Mouse (Mus musculus): Measurements from ENCODE around the gene Vstm2l.

Vstm2l gene

GRCm38 (mm10) chr2:157914105-157914764 is at the start of gene Vstm2l:
Gene Vstm2l, plus strand, starts transcription at chr2:157914653.
- DNase-seq (ENCODE audit: low spot score), result peak; percentile 58

DNA sequence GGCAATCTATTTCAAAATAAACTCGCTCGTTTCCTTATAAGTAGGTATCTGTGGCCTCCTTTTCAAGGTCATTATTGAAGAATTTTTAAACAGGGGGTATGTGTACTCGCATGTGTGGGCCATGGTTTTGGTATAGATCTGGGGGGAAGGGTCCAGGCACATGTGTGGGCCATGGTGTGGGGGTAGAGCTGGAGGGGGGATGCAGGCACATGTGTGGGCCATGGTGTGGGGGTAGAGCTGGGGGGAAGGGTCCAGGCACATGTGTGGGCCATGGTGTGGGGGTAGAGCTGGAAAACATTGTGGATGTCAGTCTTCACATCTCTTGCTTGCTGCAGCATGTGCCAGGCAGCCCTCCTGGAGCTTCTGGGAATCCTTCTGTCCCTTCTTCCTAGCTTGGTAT is 47.3 kb upstream of the Vstm2l start:
- no peak for DNase-seq (ENCODE audit: low spot score)

DNA sequence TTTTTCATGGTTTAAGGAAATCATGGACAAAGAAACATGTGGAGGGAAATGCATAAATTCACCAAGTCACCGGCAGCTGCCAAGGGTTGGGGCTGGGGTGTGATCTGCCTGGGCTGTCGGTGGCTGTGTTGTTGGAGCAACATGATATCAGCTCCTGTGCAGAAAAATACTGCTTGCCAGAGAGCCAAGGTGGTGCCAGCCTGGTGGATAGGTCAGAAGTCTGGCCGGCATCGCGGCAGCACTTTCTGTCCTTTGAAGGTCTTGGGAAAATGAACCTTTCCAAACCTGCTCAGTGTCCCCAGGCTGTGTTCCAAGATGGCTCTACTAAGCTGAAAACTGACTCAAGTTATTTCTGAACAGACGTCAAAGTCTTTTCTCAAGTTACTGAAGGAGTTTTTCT is 44.2 kb upstream of the Vstm2l start:
- no peak for DNase-seq (ENCODE audit: low spot score)

- peak; percentile 55 for DNase-seq (ENCODE audit: low spot score)
Measured at GRCm38 (mm10) chr2:157873223-157873622, 41.2 kb upstream of the Vstm2l start.

DNA sequence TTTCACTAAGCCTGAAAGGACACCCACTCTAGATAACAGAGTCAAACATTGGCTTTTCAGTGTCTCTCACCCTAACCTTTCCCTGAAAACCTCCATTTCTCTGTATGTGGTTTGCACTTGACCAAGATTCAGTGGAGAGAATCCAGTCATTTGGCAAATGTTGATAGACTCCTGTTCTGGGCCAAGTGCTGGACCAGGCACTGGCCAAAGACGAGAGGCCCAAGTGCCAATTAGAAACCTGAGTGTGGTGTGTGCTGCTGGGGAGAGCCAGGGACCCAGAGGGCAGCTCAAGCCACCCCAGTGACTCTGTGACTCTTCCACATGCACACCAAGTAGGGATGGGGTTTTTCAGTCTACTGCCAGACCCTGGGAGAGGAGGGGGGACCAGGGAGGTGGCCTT is 40.8 kb upstream of the Vstm2l start:
- DNase-seq (ENCODE audit: low spot score), result no peak

DNA sequence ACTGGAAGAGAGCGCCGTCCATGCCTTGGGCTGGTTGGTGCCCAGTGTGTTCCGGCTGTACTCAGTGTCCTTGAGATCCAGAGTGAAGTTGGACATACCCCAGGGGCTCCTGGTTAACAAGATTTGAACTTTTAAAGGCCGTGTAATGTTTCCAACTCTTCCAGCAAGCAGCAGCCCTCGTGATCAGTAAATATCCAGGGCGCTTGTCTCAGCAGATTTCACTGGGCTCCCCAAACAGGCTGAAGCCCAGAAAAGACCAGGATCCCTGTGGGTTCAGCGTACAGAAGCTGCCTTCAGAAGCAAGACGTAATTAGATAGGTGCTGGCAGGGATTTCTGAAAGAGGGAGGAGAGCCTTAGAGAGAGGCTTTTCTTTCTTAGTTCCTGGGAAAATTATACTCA is 39.3 kb upstream of the Vstm2l start:
- no peak for DNase-seq (ENCODE audit: low spot score)

DNA sequence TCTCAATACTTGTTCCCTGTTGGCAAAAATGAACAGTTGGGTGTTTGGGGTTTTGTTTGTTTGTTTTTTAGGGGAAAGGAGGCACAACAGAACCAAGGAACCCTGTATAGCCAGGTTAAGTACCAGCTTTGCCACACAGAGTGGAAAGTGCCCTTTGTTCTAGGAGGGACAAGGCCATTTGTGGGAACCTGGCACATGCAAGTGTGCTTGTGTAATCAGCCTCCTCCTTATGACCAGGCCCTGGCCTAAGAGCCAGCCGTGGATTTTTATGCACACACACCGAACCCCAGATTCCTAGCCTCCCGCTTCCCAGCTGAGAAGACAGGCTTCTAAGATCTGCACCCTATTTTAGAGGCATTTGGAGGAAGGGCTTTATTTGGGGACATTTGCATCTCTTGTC is 37.1 kb upstream of the Vstm2l start:
- no peak for DNase-seq (ENCODE audit: low spot score)

GRCm38 (mm10) chr2:157877967-157878366 is 36.5 kb upstream of the Vstm2l start:
- DNase-seq (ENCODE audit: low spot score), result no peak

DNA sequence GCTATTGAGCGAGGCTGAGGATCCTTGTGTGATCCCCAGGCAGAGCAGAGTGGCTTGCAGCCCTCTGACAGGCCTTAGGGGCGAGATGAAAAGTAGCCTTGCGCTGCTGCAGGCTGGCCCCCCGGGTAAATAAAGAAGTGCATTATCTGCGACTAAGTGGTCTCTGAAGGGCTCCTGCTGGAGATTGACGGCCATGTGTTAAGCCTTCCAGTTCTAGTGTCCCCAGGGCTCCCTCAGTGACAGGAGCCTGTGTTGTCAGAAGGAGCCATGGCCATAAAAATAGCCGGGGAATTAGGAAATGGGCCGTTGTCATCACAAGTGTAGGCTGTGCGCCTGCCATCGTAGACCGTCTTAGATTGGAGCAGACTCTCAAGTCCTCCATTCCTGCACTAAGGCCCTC is 32.5 kb upstream of the Vstm2l start:
- no peak for DNase-seq (ENCODE audit: low spot score)

- peak; percentile 57 for DNase-seq (ENCODE audit: low spot score)
Measured at GRCm38 (mm10) chr2:157887275-157888025, 27.0 kb upstream of the Vstm2l start.

GRCm38 (mm10) chr2:157891166-157891565 is 23.3 kb upstream of the Vstm2l start:
- DNase-seq (ENCODE audit: low spot score), result no peak

GRCm38 (mm10) chr2:157897131-157897530 is 17.3 kb upstream of the Vstm2l start:
- DNase-seq (ENCODE audit: low spot score), result peak; percentile 60

DNA sequence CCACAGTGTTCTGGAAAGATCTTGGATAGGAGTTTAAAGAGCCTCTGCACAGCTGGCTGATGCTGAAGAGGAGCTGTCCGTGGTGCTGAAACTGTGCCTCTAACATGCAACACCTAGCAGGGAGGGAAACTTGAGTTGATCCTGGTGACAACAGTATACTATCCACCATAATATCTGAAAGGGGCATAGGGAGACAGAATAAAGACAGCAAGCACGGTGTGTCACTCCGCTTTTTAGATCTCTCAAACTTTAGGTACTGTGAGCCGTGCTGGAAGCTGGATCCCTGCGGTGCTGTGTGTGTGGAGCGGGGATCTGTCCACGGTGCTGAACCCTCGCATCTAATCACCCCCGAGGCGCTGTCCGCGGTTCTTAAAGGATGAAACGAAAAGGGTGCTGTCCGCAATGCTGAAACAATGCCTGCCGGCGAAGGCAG is 1.2 kb upstream of the Vstm2l start:
- no peak for DNase-seq (ENCODE audit: low spot score)

DNA sequence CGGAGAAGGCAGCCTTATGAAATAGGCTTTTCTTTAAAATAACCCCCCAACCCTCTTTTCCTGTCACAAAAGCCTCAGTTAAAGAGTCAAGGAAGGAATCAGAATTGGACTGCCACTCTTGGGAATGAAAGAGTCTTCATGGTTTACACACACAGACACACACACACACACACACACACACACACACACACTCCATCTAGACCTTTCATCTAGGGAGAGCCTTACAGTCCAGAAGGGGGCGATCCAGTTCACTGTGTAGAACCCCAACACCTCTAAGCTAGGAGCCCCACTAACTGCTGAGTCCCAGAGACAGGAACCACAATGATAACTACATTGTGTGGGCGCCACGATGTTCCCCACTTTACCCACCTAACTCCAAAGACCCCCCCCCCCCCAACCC is 748 bp upstream of the Vstm2l start:
- DNase-seq (ENCODE audit: low spot score), result no peak

DNA sequence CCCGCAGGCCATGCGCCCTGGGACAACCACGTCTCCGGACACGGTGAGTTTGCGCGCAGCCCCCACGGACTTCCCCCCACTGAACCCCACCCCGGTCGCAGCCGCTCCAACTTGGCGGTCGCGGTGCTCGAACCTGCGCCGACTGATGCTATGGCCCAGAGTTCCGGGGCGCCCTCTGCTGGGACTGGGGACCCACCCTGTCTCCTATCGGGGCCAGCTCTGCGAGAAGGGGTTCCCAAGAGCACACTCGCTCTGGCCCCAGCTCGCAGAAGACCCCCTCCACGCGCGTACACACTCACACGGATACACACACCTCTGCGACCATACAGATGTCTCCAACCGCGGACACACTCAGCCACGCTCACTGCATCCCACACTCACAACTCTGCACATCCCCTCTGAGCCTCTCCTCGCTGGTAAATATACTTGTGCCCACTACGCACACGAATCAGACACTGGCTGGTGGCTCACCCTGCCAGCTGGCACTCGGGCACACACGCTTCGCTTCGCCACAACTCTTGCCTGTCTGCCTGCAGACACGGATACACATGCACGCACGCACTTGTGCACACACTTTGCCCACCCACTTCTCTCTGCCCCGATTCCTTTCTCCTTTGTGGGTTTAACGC is 550 bp downstream of the Vstm2l start:
- no peak for DNase-seq (ENCODE audit: low spot score)

GRCm38 (mm10) chr2:157918529-157918928 is 4.1 kb downstream of the Vstm2l start:
- no peak for DNase-seq (ENCODE audit: low spot score)

DNA sequence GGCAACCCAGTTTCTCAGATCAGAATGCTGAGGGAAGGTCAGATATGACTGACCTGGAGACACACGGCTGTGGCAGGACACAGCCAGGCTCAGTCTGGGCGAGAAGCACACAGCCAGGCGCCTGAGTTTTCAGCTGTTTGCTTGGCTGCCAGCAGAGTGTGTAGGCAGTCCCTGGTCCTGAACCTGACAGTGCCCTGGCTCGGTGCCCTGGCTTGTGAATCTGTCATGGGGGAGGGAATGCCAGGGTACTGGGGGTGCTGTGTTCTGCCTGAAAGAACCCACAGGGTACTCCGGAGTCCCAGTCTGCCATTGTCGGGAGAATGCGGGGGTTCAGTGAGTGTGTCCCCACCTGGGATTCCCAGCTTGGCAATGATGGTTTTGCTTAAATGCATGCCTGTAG is 7.1 kb downstream of the Vstm2l start:
- no peak for DNase-seq (ENCODE audit: low spot score)

DNA sequence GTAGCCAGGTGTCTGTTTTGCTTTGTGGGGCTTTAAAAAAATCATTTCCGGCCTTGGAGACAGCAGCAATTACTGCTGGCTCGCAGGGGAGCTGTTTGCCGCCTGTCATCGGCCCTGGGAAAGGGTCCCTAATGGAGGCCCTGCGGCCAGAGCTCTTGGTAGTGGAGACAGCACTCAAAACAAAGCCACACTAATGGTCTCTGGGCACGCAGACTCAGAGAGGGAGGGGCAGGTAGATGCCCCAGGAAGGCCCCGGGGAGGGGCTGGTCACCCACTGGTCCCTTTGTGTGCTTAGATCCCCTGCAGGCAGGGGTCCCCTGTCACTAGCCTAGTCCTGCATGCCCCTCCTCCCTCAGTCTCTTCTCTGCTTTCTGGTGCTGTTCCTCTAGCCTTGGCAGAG is 9.0 kb downstream of the Vstm2l start:
- no peak for DNase-seq (ENCODE audit: low spot score)

DNA sequence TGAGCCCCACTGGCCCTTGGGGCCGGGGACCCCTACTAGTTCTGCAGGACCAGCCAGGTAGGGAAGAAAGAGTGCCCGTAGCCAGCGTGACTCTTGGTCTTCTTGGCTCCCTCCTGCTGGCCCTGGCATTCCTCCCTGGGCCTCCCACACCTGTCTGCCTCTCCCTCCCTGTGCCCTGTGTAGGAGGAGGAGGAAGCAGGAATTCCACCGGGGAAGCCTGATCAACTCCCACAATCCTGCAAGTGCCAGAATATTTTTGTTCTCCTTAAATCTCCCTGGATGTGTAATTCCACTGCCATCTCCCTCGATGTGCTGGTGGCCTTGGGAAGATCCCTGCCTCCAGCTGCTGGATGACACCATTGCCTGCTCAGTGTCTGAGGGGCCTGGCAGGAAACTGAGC is 10.1 kb downstream of the Vstm2l start:
- no peak for DNase-seq (ENCODE audit: low spot score)

- no peak for DNase-seq (ENCODE audit: low spot score)
Measured at GRCm38 (mm10) chr2:157926502-157926901, 12.0 kb downstream of the Vstm2l start.

DNA sequence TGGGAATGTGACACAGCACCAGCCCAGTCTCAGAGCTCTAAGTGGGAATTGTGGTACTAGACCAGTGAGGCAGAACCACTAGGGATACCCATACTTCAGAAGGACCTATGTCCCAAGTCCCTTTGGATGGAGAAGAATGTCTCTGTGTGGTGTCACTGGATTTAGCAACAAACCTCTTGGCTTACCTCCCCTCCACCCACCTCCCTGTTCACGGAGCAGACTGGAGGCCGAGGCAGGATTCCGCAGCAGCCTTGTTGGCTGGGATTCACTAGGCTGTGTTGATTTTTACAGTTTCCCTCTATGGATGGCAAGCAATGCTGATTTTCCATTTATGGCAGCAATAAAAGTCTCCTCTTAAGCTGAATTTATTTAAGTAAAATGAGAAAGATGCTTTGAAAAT is 12.5 kb downstream of the Vstm2l start:
- no peak for DNase-seq (ENCODE audit: low spot score)

DNA sequence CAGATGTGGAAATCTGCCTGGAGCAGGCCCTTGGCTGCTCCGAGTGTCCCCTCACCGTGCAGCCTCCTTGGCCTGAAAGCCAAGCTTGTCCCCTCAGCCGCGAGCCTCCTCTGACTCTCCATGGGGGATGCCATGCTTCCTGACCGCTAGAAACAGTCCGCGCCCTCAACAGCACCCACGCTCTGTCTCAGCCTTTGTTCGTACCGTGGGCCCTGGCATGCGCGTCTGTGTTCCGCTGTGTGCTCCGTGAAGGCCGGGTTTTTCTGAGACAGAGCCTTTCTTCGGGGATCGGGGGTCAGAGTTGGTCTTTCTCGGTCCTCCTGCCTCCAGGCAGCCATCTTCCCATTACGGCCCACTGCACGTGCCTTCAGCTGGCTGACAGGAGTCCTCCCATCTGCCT is 12.9 kb downstream of the Vstm2l start:
- no peak for DNase-seq (ENCODE audit: low spot score)

- DNase-seq (ENCODE audit: low spot score), result no peak
Measured at GRCm38 (mm10) chr2:157927815-157928214, 13.4 kb downstream of the Vstm2l start.
